Mouse (Mus musculus): ENCODE measurements around the gene Trappc11. TPM values are rescaled to one million over a fixed set of nuclear protein-coding genes. Genes with fewer than 3 reads are reported as not detected.
"Not testable (repeated sequence)": the region's sequence is repeated elsewhere in the genome, so short reads cannot be mapped to it uniquely, and the experiment has no call there.

Gene Trappc11
- polyA plus RNA-seq, 1 experiment from 2014 or later = 32.5 TPM

DNA sequence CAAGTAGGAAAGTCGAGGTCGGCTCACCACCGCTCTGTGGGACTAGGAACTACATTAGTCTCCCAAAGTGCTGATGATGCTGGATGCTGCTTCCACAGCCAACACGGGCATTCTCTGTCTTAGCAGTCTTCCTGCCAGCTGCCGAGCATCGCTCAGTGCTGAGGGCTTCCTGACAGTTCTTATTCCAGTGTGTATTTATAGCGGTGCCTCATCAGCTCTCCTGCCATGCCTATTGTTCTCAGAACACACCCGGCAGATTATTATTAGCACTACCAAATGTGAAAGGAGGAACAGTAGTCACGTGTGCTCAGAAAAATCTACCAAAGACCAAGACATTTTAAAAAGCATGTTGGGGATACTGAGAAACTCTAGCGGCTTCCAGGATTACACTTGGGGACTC lies 71.6 kb downstream of the Trappc11 start:
- DNase-seq (ENCODE audit: low spot score) = no peak
- no peaks in the 10 kb centered on the region for H3K27me3 ChIP-seq (ENCODE audit: low read depth, poor library complexity, severe bottlenecking)

DNA sequence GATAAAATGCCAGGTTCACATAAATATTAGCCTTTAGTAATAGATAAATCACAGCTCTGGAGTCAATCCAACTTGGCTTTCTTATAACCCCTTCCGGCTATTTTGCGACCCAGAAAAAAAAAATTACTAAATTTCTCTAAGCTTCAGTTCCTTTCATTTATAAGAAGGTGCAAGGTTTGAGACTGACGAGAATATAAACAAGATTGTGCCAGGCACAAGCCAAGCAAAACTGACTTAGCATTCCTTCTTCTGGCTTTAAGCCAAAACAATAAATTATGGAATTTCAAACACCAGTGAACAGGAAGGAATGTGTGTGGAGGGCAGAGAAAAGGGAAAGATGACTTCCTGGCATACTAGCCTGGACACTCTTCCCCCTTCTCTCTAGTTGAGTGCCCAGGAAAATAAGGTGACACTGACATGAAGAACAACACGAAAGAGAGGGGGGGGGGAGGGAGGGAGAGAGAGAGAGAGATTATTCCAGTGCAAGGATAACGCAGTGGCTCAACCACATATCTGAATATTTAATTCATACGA lies 74.0 kb downstream of the Trappc11 start:
- no peaks in the 10 kb centered on the region for H3K4me1 ChIP-seq
- 92% methylated on average over 6 of the region's 6 CpGs for WGBS
- no peaks in the 10 kb centered on the region for H3K36me3 ChIP-seq
- H3K9me3 ChIP-seq (replicated peaks) = peaks cover 20% of the 10 kb centered on the region
- no peaks in the 10 kb centered on the region for H3K27me3 ChIP-seq (ENCODE audit: low read depth, poor library complexity, severe bottlenecking)
- DNase-seq (ENCODE audit: low spot score) = no peak
- H3K4me3 ChIP-seq = no peak overlapping the region
- no peak overlapping the region for H3K27ac ChIP-seq (replicated peaks)

More for the DNA sequence above, 71.6 kb downstream of the Trappc11 start:
- WGBS = 90% methylated on average over 10 of the region's 10 CpGs
- Histone ChIP-seq H3K27ac (replicated peaks) (no peak overlapping the region), H3K36me3 (no peaks in the 10 kb centered on the region), H3K4me1 (no peaks in the 10 kb centered on the region), H3K4me3 (no peak overlapping the region), H3K9me3 (replicated peaks) (peaks cover 13% of the 10 kb centered on the region)

DNA sequence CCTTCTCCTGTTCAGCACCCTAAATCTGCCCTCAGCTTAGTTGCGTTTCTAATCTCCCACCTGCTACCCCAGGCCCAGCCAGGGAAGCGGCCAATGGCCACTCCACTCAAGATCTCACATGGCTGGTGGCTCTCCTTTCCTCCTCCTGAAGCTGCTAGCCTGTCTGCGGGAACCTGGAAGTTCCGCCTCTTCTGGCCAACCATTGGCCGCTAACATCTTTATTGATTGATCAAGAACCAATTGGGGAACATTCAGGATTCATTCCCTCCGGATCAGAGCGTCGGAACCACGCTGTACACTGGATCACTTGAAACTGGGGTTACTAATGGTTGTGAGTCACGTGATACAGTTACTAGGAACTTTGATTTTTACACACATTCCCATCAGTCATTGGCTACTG lies 74.7 kb downstream of the Trappc11 start:
- Histone ChIP-seq H3K9me3 (replicated peaks) (peaks cover 20% of the 10 kb centered on the region), H3K27ac (replicated peaks) (no peak overlapping the region), H3K27me3 (ENCODE audit: low read depth, poor library complexity, severe bottlenecking) (no peaks in the 10 kb centered on the region), H3K4me3 (no peak overlapping the region), H3K4me1 (no peaks in the 10 kb centered on the region), H3K36me3 (no peaks in the 10 kb centered on the region)
- WGBS = 92% methylated on average over 10 of the region's 10 CpGs
- no peak for DNase-seq (ENCODE audit: low spot score)

DNA sequence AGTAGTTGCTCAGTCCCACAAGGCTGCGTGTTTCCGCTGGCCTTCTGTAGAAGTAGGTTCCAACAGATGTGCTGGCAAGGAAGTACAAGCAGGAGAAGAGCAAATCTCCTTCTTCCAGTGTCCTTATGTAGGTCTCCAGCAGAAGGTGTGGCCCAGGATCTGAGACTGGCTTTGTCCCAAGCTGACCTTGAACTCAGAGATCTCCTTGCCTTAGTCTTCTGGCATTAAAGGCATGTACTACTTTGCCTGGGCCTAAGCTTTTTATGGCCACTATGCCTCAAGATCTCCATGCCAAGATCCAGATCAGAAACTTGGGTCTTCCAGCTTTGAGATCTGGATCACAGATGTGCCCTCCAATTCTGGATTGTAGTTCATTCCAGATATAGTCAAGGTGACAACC lies 84.1 kb downstream of the Trappc11 start:
- H3K4me1 ChIP-seq; H3K36me3 ChIP-seq; H3K27ac ChIP-seq (replicated peaks); H3K4me3 ChIP-seq; H3K27me3 ChIP-seq (ENCODE audit: low read depth, poor library complexity, severe bottlenecking); DNase-seq (ENCODE audit: low spot score); H3K9me3 ChIP-seq (replicated peaks): not testable (repeated sequence)
- WGBS = 91% methylated on average over 2 of the region's 2 CpGs

- H3K27ac ChIP-seq (replicated peaks) = no peak within 1 kb of the TSS
- 0 out of 2 replicates have a peak, but pooled peaks cover 3% of the 10 kb centered on the region for H3K9me3 ChIP-seq (replicated peaks)
- no peak within 1 kb of the TSS for H3K4me3 ChIP-seq
- 92% methylated on average over 19 of the region's 19 CpGs for whole genome bisulfite sequencing
- H3K4me1 ChIP-seq = no peaks in the 10 kb centered on the region; the same call in 1 of the 2 replicates
- no peak for DNase-seq (ENCODE audit: low spot score)
- H3K27me3 ChIP-seq (ENCODE audit: low read depth, poor library complexity, severe bottlenecking) = no peaks in the 10 kb centered on the region
- H3K36me3 ChIP-seq = no peaks in the 10 kb centered on the region
Observed at GRCm38 (mm10) chr8:47446312-47447046, 86.8 kb downstream of the Trappc11 start, which contains the start of gene Stox2. Gene Stox2, minus strand, starts transcription at chr8:47446362.

Other genes starting within 250 kb of the Trappc11 start
- gene Stox2, start 87.1 kb downstream of the Trappc11 start, polyA plus RNA-seq (2016; fragmentation: Nextera tagmentation; extraction: Ambion mirVana) = 22.2 and 28.2 TPM in 2 replicates
- 41.6 and 45.5 TPM in 2 replicates for gene Rwdd4a, start 194 bp upstream of the Trappc11 start, polyA plus RNA-seq (2016; fragmentation: Nextera tagmentation; extraction: Ambion mirVana)
- gene Ing2, start 142.1 kb upstream of the Trappc11 start, polyA plus RNA-seq (2016; fragmentation: Nextera tagmentation; extraction: Ambion mirVana) = 9.0 and 11.4 TPM in 2 replicates
- 38.5 and 44.3 TPM in 2 replicates for gene Cdkn2aip, start 180.5 kb upstream of the Trappc11 start, polyA plus RNA-seq (2016; fragmentation: Nextera tagmentation; extraction: Ambion mirVana)

All from midbrain, embryonic 10.5 days (tissue).